Mouse (Mus musculus) heart, embryonic 14.5 days (tissue): Measurements from ENCODE around the gene Kcnd3. TPM values are rescaled to one million over a fixed set of nuclear protein-coding genes. Genes with fewer than 3 reads are reported as not detected.

Experiments
- ATAC-seq: fragments of 200-750 bp; cut with Nextera tagmentation; 2 replicates; pipeline ENCODE4 v1.8.0; 2017; ENCODE audit warnings: low read depth, moderate TSS enrichment; ENCODE audit not compliant: insufficient number of reproducible peaks, insufficient read depth, low FRiP score
- H3K27ac ChIP-seq, 2 experiments: fragments of 200-500 bp in 1 of 2; fragments of 300-500 bp in 1 of 2; sonication (generic) in 1 of 2; replicated peaks in 1 of 2; 2 replicates each; pipeline ENCODE4 v1.5.1; 2012 to 2014; ENCODE audit warnings: low read depth in 2 of 2, low read length in 2 of 2, control low read depth in 1 of 2, mild to moderate bottlenecking in 1 of 2, mixed read lengths in 1 of 2; ENCODE audit not compliant: control insufficient read depth in 1 of 2, insufficient read depth in 1 of 2
- H3K27me3 ChIP-seq: fragments of 300-500 bp; sonication (generic); 2 replicates; pipeline ENCODE4 v1.6.1; 2014; ENCODE audit warnings: mild to moderate bottlenecking, low read length, control low read depth; ENCODE audit not compliant: control insufficient read depth, insufficient read depth
- H3K36me3 ChIP-seq: fragments of 300-500 bp; sonication (generic); 2 replicates; pipeline ENCODE4 v1.6.1; 2014; ENCODE audit warnings: mild to moderate bottlenecking, control low read depth, low read length, mixed read lengths; ENCODE audit not compliant: control insufficient read depth, insufficient read depth
- H3K4me1 ChIP-seq, 2 experiments: fragments of 200-500 bp in 1 of 2; fragments of 300-500 bp in 1 of 2; sonication (generic) in 1 of 2; 2 replicates each; pipeline ENCODE4 v1.6.1; 2012 to 2014; ENCODE audit warnings: low read length in 2 of 2, control low read depth in 1 of 2, mixed read lengths in 1 of 2; ENCODE audit not compliant: control insufficient read depth in 2 of 2, insufficient read depth in 2 of 2
- H3K4me2 ChIP-seq: fragments of 300-500 bp; sonication (generic); 2 replicates; pipeline ENCODE4 v1.6.1; 2014; ENCODE audit warnings: mild to moderate bottlenecking, low read length
- H3K4me3 ChIP-seq, 2 experiments: fragments of 200-500 bp in 1 of 2; fragments of 300-500 bp in 1 of 2; sonication (generic) in 1 of 2; 2 replicates each; pipeline ENCODE4 v1.5.1; 2012 to 2014; ENCODE audit warnings: low read length in 2 of 2, mild to moderate bottlenecking in 2 of 2, control low read depth in 1 of 2, low read depth in 1 of 2, moderate library complexity in 1 of 2; ENCODE audit not compliant: control insufficient read depth in 1 of 2, insufficient read depth in 1 of 2
- H3K9ac ChIP-seq: fragments of 300-500 bp; sonication (generic); 2 replicates; pipeline ENCODE4 v1.6.1; 2014; ENCODE audit warnings: mild to moderate bottlenecking, low read length
- H3K9me3 ChIP-seq: fragments of 300-500 bp; sonication (generic); 2 replicates; pipeline ENCODE4 v1.6.1; 2016; ENCODE audit warnings: low read length, control low read depth; ENCODE audit not compliant: control insufficient read depth
- WGBS: fragments of 180-500 bp; shearing (Covaris S2); extraction: QIAGEN DNeasy Blood & Tissue Kit; methylation state at CpG from one replicate; pipeline ENCODE4 v1.1.7; 2014; 5-methylcytosine and 5-hydroxymethylcytosine counted together
- polyA plus RNA-seq: library from polyadenylated mRNA; unstranded; fragments of >200 nt; fragmentation: Nextera tagmentation; extraction: Ambion mirVana; gene quantifications from 2 replicates; pipeline ENCODE4 v1.2.1, GENCODE M21; 2014

Kcnd3 gene
- polyA plus RNA-seq, 1 experiment from 2014 or later: 0.91 TPM

DNA sequence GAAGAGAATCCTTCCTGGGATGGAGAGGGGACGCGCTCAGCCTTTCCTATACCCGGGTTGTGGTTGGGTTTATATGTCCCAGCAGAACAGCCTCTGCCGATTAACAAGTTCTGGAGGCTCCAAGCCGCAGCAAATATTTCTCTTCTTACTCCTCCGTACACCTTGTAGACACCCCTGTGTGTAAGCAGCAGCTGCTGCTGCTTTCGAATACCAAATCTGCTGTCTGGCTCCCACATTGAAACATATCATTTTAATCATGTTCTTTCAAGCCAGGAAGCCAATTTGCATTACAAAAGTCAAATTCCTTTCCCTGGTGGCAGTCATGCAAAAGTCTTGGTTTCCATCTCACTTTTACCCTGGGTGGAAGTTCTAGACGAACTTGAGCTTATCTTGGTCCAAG lies 76.7 kb downstream of the Kcnd3 start:
- ATAC-seq: no peak
- 74% methylated on average over 8 of the region's 8 CpGs for WGBS
- H3K9me3 ChIP-seq: 0 out of 2 replicates have a peak, but pooled peaks cover 2% of the 10 kb centered on the region
- no peak overlapping the region for H3K4me2 ChIP-seq
- no peaks in the 10 kb centered on the region for H3K36me3 ChIP-seq
- no peak overlapping the region for H3K9ac ChIP-seq
- no peaks in the 10 kb centered on the region for H3K27me3 ChIP-seq
- no peak overlapping the region for H3K4me3 ChIP-seq
- H3K27ac ChIP-seq: no peak overlapping the region
- no peaks in the 10 kb centered on the region; a peak in 1 of 4 replicates for H3K4me1 ChIP-seq

DNA sequence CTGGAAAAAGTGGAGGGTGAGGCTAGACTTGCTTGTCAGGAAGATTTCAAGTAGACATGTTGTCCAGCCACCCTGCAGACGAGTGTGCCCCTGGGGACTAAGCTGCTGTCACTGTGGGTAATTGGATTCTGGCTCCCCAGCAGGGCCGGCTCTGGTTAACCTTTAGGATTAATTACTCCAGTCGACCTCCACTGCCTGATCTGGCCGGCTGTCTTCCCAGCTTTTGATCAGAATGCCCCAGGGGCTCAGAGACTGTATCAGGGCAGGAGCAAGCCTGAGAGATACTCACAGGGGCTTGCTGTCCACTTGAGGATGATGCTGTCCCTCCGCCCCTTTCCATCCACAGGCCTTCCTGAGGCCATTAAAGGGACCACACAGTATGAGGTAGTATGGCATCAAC lies 77.6 kb downstream of the Kcnd3 start:
- 26% methylated on average over 5 of the region's 5 CpGs for WGBS
- Histone ChIP-seq H3K9ac (no peak overlapping the region), H3K9me3 (0 out of 2 replicates have a peak, but pooled peaks cover 2% of the 10 kb centered on the region), H3K27ac (no peak overlapping the region), H3K4me3 (no peak overlapping the region), H3K27me3 (no peaks in the 10 kb centered on the region), H3K4me1 (no peaks in the 10 kb centered on the region; a peak in 1 of 4 replicates), H3K4me2 (no peak overlapping the region), H3K36me3 (no peaks in the 10 kb centered on the region)
- ATAC-seq: no peak

DNA sequence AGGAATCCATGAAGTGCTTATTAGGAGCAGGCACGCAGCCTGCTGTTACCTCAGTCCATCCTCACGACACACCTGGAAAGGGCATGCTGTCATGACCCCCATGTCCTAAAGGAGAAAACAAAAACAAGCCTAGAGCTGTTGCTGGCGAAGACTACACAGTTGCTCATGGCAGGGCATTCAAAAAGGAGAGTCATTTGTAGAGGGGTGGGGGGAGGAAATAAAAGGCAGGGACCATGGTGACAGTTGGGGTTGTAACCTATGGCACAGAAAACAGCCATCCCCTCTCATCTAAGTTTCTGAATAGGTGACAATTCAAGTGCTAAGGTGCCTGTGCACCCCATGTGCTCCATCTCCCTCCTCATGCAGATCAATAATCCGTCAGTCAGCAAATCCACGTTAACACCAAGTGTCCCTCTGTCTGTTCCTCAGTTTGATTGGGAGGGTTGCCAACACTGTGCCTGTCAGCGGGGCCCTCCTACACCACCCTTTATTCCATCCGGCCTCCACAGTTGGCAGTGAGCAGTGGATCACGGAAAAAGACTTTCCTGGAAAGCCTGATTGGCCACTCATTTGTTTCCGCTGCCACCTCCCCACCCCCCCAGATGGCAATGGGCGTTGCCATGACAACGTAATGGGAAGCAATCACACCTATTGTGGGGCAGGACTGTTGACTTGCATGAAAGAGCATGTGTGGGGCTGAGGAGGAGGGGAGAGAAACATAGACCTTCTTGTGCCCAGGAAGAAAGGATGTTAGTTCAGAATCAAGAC lies 78.4 kb downstream of the Kcnd3 start:
- H3K27ac ChIP-seq: no peak overlapping the region
- no peak overlapping the region for H3K4me2 ChIP-seq
- H3K4me1 ChIP-seq: no peaks in the 10 kb centered on the region; a peak in 1 of 4 replicates
- H3K27me3 ChIP-seq: no peaks in the 10 kb centered on the region
- no peak overlapping the region for H3K9ac ChIP-seq
- no peak for ATAC-seq
- no peaks in the 10 kb centered on the region for H3K36me3 ChIP-seq
- WGBS: 40% methylated on average over 11 of the region's 11 CpGs
- no peaks in the 10 kb centered on the region for H3K9me3 ChIP-seq
- no peak overlapping the region for H3K4me3 ChIP-seq

DNA sequence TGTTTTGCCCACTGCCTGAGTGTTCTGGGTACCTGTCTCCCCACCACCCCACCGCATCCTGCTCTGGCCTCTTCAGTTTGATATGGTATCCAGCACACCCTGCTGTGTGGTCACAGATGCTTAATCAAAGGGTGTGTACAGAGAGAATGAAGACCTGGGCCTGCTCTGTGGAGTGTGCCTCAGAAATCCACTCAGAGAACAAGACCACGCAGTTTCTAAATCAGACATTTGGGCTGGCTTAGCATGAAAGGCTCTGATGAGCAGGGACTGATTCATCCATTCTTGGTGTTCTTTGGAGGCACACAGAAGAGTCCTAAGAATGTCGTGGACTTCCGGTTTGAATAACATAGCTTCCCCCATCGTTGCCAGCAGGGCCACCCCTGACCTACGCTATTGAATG lies 86.3 kb downstream of the Kcnd3 start:
- Histone ChIP-seq H3K4me3 (no peak overlapping the region), H3K9me3 (no peaks in the 10 kb centered on the region), H3K4me1 (peaks cover 14 to 15% of the 10 kb centered on the region in 2 experiments), H3K9ac (no peak overlapping the region), H3K27me3 (no peaks in the 10 kb centered on the region), H3K4me2 (peak overlapping the region; percentile 51), H3K27ac (peak overlapping the region; percentile 20 to 47; a peak in 1 of 4 replicates), H3K36me3 (no peaks in the 10 kb centered on the region)
- ATAC-seq: peak; percentile 38; the same call in 1 of the 2 replicates
- WGBS: 35% methylated on average over 6 of the region's 6 CpGs

DNA sequence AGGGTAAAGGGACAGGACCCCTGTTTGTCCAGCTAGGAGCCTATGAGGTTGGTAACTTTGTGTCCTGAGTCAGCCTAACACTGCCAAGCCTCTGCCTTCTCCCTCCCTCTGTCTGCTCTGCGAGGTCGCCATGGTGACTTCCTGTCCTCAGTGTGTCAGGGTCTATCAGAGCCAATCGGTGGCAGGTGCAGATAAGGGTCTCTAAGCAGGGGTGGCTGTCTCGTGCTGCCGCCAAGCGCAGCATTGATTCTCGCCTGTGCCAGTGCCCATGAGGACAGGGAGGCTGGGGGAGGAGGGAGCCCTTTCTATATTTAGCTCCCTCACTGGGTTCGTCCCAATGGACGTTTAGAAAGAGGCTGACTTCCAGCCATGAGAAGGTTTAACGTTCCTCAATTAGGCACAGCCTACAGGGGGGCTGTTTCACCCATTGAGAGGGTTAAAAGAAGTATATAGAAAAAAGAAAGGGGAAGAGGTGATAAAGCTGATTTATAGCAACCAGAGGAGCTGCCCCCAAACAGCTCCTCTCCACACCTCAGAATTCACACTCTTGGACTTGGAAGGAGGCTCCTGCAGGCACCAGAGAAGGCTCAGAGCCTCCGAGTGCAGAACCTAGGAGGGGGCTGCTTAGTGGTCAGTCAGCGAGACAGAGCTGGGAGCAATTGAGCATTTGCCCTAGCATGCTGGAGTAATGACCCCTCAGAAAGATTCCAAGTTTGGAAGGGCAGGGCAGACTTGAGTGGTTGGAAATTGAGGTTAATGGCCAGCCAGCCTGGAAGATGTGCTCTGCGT lies 86.9 kb downstream of the Kcnd3 start:
- no peaks in the 10 kb centered on the region for H3K9me3 ChIP-seq
- peak; percentile 60 for ATAC-seq
- H3K4me1 ChIP-seq: peaks cover 14 to 15% of the 10 kb centered on the region in 2 experiments
- peak overlapping the region; percentile 51 for H3K4me2 ChIP-seq
- peak overlapping the region; percentile 41 to 47; a peak in 2 of 4 replicates for H3K27ac ChIP-seq
- 6% methylated on average over 13 of the region's 13 CpGs for WGBS
- H3K9ac ChIP-seq: no peak overlapping the region
- no peak overlapping the region for H3K4me3 ChIP-seq
- no peaks in the 10 kb centered on the region for H3K36me3 ChIP-seq
- no peaks in the 10 kb centered on the region for H3K27me3 ChIP-seq

DNA sequence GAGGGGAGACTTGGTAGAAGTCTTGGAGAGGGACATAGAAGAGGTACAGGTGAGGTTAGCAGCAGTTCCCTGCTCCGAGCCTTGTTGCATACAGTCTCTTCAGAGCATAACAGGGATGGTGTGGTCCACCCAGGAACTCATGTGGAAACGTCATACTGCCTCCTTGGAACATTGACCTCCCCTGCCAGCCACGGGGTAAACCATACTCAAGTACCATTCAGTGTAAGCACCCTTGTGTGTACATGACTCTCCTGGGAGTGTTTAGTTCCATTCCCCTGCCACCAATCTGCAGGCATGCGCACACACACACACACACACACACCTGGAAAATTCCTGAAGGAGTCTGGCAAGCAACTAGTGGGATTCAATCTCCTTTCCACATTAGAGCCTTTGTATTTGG lies 90.6 kb downstream of the Kcnd3 start:
- no peaks in the 10 kb centered on the region for H3K27me3 ChIP-seq
- WGBS: 76% methylated on average over 4 of the region's 4 CpGs
- no peaks in the 10 kb centered on the region for H3K9me3 ChIP-seq
- no peak overlapping the region for H3K9ac ChIP-seq
- no peaks in the 10 kb centered on the region for H3K36me3 ChIP-seq
- no peak overlapping the region for H3K4me2 ChIP-seq
- H3K4me3 ChIP-seq: no peak overlapping the region
- ATAC-seq: no peak
- H3K27ac ChIP-seq: no peak overlapping the region
- H3K4me1 ChIP-seq: peaks cover 16 to 21% of the 10 kb centered on the region in 2 experiments

DNA sequence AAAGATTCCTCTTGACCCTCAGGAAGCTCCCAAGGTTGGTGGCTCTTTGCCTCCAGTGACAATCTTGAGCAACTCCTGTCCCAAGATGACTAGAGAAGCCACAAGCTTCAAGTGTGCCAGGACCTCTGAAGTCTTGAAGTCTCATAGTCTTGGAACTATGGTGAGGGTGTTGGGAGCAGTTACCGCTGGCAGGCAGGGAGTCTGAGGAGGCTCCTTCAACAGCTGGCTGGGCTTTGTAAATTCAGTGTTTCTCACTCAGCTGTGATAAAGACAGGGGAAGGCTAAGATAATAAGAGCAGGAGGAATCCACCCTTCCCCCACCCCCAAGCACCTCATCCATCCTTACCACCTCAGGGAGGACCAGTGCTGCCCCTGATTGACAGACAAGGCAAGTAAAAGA lies 92.0 kb downstream of the Kcnd3 start:
- Histone ChIP-seq H3K9me3 (no peaks in the 10 kb centered on the region), H3K9ac (no peak overlapping the region), H3K4me1 (peaks cover 11 to 12% of the 10 kb centered on the region in 2 experiments), H3K4me3 (no peak overlapping the region), H3K27me3 (no peaks in the 10 kb centered on the region), H3K4me2 (no peak overlapping the region), H3K36me3 (no peaks in the 10 kb centered on the region), H3K27ac (no peak overlapping the region)
- 44% methylated on average over 1 of the region's 1 CpGs for WGBS
- no peak for ATAC-seq
